20 mouse cellular contexts compared by ENCODE assay signal in genomic region chr1:164018221-164018896, GRCm38 (mm10). TPM values are rescaled to one million over a fixed set of nuclear protein-coding genes. Genes with fewer than 3 reads are reported as not detected.
"Had no signal": no experiment of that assay in that cellular context is flagged by ENCODE, and none has a peak within 500 bp of the region (broad histone marks: within the 10 kb centered on the region; RNA-seq: fewer than 3 reads in every experiment).

No protein-coding gene starts in this region.

- H3K27me3 ChIP-seq: intestine, embryonic 15.5 days; limb, embryonic 13.5 days; liver, embryonic 12.5 days; liver, embryonic 15.5 days; lung, embryonic 15.5 days; megakaryocyte, embryonic 14.5 days; midbrain, embryonic 15.5 days; neural tube, embryonic 12.5 days; neural tube, embryonic 15.5 days; stomach, embryonic 15.5 days had no signal

- H3K36me3 ChIP-seq: intestine, embryonic 15.5 days; limb, embryonic 10.5 days; limb, embryonic 13.5 days; liver, embryonic 12.5 days; liver, embryonic 15.5 days; lung, embryonic 15.5 days; midbrain, embryonic 10.5 days; midbrain, embryonic 15.5 days; neural tube, embryonic 12.5 days; neural tube, embryonic 15.5 days; stomach, embryonic 15.5 days had no signal

- DNase-seq: liver; lung, adult 18-20 months; lung, postnatal 10 days; lung, postnatal 36 days; retina, postnatal 1 day; right cerebral cortex, postnatal 25 days; spleen, adult 18-20 months; thymus, postnatal 25 days had no signal

- H3K4me3 ChIP-seq: intestine, embryonic 15.5 days; limb, embryonic 10.5 days; limb, embryonic 13.5 days; liver, embryonic 12.5 days; liver, embryonic 15.5 days; lung, embryonic 15.5 days; megakaryocyte, embryonic 14.5 days; midbrain, embryonic 10.5 days; midbrain, embryonic 15.5 days; neural tube, embryonic 12.5 days; neural tube, embryonic 15.5 days; stomach, embryonic 15.5 days had no signal

- H3K27ac ChIP-seq: intestine, embryonic 15.5 days; limb, embryonic 10.5 days; limb, embryonic 13.5 days; liver, embryonic 12.5 days; liver, embryonic 15.5 days; lung, embryonic 15.5 days; midbrain, embryonic 10.5 days; midbrain, embryonic 15.5 days; neural tube, embryonic 12.5 days; neural tube, embryonic 15.5 days; stomach, embryonic 15.5 days had no signal

- H3K9ac ChIP-seq: intestine, embryonic 15.5 days; limb, embryonic 13.5 days; liver, embryonic 12.5 days; liver, embryonic 15.5 days; lung, embryonic 15.5 days; midbrain, embryonic 15.5 days; neural tube, embryonic 12.5 days; neural tube, embryonic 15.5 days; stomach, embryonic 15.5 days had no signal

- ATAC-seq: intestine, embryonic 15.5 days; liver, embryonic 12.5 days; midbrain, embryonic 15.5 days had no signal

- H3K4me2 ChIP-seq: intestine, embryonic 15.5 days; limb, embryonic 13.5 days; liver, embryonic 12.5 days; liver, embryonic 15.5 days; lung, embryonic 15.5 days; midbrain, embryonic 15.5 days; neural tube, embryonic 12.5 days; neural tube, embryonic 15.5 days; stomach, embryonic 15.5 days had no signal

- H3K4me1 ChIP-seq: intestine, embryonic 15.5 days; limb, embryonic 10.5 days; limb, embryonic 13.5 days; liver, embryonic 15.5 days; lung, embryonic 15.5 days; midbrain, embryonic 15.5 days; neural tube, embryonic 12.5 days; neural tube, embryonic 15.5 days; stomach, embryonic 15.5 days had no signal

- H3K9me3 ChIP-seq: intestine, embryonic 15.5 days; limb, embryonic 10.5 days; limb, embryonic 13.5 days; liver, embryonic 12.5 days; liver, embryonic 15.5 days; lung, embryonic 15.5 days; megakaryocyte, embryonic 14.5 days; midbrain, embryonic 10.5 days; midbrain, embryonic 15.5 days; neural tube, embryonic 12.5 days; neural tube, embryonic 15.5 days; stomach, embryonic 15.5 days had no signal

RNA-seq across cellular contexts. Expression of gene Sele, which starts 29.7 kb away (rescaled TPM):
- polyA plus RNA-seq: limb, embryonic 10.5 days; liver, embryonic 12.5 days; liver, embryonic 15.5 days; midbrain, embryonic 10.5 days; midbrain, embryonic 15.5 days; neural tube, embryonic 12.5 days; neural tube, embryonic 15.5 days; stomach, embryonic 15.5 days had no signal

RNA-seq across cellular contexts. Expression of gene Sell, which starts 43.4 kb away (rescaled TPM):
- polyA plus RNA-seq: limb, embryonic 10.5 days; limb, embryonic 13.5 days; midbrain, embryonic 10.5 days had no signal
